Mouse (Mus musculus) left cerebral cortex, adult 6 months (tissue): Measurements from ENCODE around the gene Gm14391. TPM values are rescaled to one million over a fixed set of nuclear protein-coding genes. Genes with fewer than 3 reads are reported as not detected.

Source experiments
- long read RNA-seq, 2 experiments: library from polyadenylated mRNA; unstranded; transcript quantifications; one replicate each; pipeline ENCODE4 v2.0.0; 2019 to 2020
- polyA plus RNA-seq: library from polyadenylated mRNA; unstranded; fragments of <200 nt; fragmentation: Nextera tagmentation; gene quantifications from 2 replicates; pipeline ENCODE4 v1.2.3, GENCODE M21; 2021

Gene Gm14391
- polyA plus RNA-seq = 2.0 and 15.8 TPM in 2 replicates
- long read RNA-seq, experiment 1, transcript Gm14391-202 (4 exons, 965 nt) = major isoform, 52 of 80 reads
- long read RNA-seq, experiment 1, transcript Gm14391-204 (5 exons, 1,854 nt) = minor isoform, 7 of 80 reads
- long read RNA-seq, experiment 1, partial matches to known transcripts = 8 of 80 reads
- long read RNA-seq, experiment 1, other reads (novel, unspliced or antisense) = 11 of 80 reads
- long read RNA-seq, experiment 2, transcript Gm14391-202 (4 exons, 965 nt) = major isoform, 15 of 24 reads
- long read RNA-seq, experiment 2, partial matches to known transcripts = 1 of 24 reads
- long read RNA-seq, experiment 2, other reads (novel, unspliced or antisense) = 6 of 24 reads

DNA sequence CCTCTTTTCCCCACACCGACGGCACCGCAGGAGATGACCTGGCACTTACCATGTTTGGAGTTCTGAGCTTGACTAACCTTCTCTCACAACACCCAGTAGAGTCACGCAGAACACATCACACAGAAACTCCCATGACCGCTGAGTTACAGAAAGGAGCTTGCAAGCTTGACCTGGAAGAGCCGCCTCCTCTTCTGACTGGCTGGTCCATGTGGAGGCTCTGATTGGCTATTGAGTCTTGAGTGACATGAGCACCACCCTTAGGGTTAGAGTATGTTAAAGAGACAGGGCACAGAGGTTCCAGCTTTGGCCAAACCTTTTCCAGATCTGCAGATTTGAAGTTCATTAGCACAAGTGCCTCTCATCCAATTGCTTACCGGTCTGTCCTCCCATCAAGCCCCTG lies at the start of gene Gm14391:
Gene Gm14391 (minus strand): TSS at position 186 of the 400 bp plus-strand sequence.

DNA sequence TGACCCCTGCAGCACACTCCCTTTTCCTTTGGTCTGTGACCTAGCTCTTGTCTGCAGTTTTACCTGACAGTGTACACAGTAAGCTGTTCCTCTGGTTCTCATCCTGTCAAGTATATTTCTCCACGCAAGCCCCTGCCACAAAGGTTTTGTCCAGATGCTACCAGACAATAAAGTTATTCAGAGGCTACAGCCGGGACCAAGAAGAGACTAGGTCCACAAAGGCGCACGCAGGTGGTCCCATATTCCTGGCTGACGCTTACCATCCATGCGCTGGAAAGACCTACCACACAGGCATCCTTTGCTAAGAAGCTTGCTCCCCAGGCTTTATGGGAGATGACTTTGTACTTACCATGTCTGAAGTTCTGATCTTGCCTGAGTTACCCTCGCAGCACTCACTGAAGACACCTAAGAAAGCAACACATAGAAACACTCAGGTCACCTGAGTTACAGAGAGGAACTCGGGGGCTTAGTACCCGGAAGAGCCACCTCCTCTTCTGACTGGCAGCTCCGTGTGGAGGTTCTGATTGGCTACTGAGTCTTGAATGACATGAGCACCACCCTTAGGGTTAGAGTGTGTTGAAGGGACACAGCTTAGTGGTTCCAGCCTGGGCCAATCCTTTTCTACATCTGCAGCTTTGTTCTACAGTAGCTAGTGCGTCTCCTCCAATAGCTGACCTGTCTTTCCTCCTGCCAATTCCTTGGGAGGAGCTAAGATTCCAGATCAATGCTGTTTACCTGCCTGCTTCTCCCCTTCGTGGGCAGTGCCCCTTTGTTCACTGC lies 31.1 kb downstream of the Gm14391 start, which contains the start of gene Gm14443:
Gene Gm14443 (minus strand): TSS at position 471 of the 780 bp plus-strand sequence.

GRCm38 (mm10) chr2:175141993-175142295 lies 64.8 kb downstream of the Gm14391 start, which contains the start of gene Gm14399:
TSS of gene Gm14399 (minus strand) at chr2:175142012.

Other genes starting within 250 kb of the Gm14391 start
- 0.22 TPM in 1 of 2 replicates, not detected in the other for gene Gm14444, start 196.7 kb downstream of the Gm14391 start, polyA plus RNA-seq
- 0.64 and 1.3 TPM in 2 replicates for gene Gm14393, start 139.1 kb downstream of the Gm14391 start, polyA plus RNA-seq
- 9.0 and 13.9 TPM in 2 replicates for gene Gm14399, start 64.9 kb downstream of the Gm14391 start, polyA plus RNA-seq
- gene Gm14443, start 31.0 kb downstream of the Gm14391 start, polyA plus RNA-seq = 0.35 and 0.47 TPM in 2 replicates
- not detected in 2 replicates for gene Gm14440, start 68.2 kb upstream of the Gm14391 start, polyA plus RNA-seq
- gene Gm4631, start 131.3 kb upstream of the Gm14391 start, polyA plus RNA-seq = 7.9 and 11.0 TPM in 2 replicates
- gene Zfp968, start 165.5 kb upstream of the Gm14391 start, polyA plus RNA-seq = 7.7 and 8.1 TPM in 2 replicates
- gene Gm4724, start 228.9 kb upstream of the Gm14391 start, polyA plus RNA-seq = 15.5 and 43.3 TPM in 2 replicates